Mouse (Mus musculus) brain, embryonic 14.5 days (tissue): ENCODE measurements at regions not wholly inside any gene's neighbourhood (a gene's known extent, or its start where the extent isn't known, plus 50 kb on each side); places are given as distances from the start of the nearest gene placed in this dataset.

Source experiments
- CTCF ChIP-seq: fragments of 200-500 bp; IDR thresholded peaks from 2 replicates; pipeline ENCODE4 v1.5.1; 2012; ENCODE audit warnings: inconsistent platforms, mild to moderate bottlenecking, moderate library complexity, borderline replicate concordance; ENCODE audit not compliant: insufficient read depth, insufficient read length; ENCODE audit errors: extremely low read depth
- POLR2A ChIP-seq: fragments of 200-500 bp; IDR thresholded peaks from 2 replicates; pipeline ENCODE4 v1.6.1; 2012; ENCODE audit warnings: mild to moderate bottlenecking, inconsistent platforms, borderline replicate concordance; ENCODE audit not compliant: poor library complexity, insufficient read depth, insufficient read length, severe bottlenecking; ENCODE audit errors: extremely low read depth

- TF ChIP-seq CTCF (no peak), POLR2A (no peak)
Observed at GRCm38 (mm10) chr8:6882626-6883025, 1777.5 kb upstream of the Slc10a2 start.
